Mouse (Mus musculus) limb, embryonic 13.5 days (tissue): ENCODE results near the gene Zfp341. TPM values are rescaled to one million over a fixed set of nuclear protein-coding genes. Genes with fewer than 3 reads are reported as not detected.

Source experiments
- ATAC-seq: fragments of 200-750 bp; cut with Nextera tagmentation; 2 replicates; pipeline ENCODE4 v1.8.0; 2017; ENCODE audit warnings: low read depth, moderate number of reproducible peaks, moderate TSS enrichment; ENCODE audit not compliant: low FRiP score
- H3K27ac ChIP-seq: fragments of 300-500 bp; sonication (generic); 2 replicates; pipeline ENCODE4 v1.5.1; 2015; ENCODE audit warnings: inconsistent platforms, mild to moderate bottlenecking, moderate library complexity
- H3K27me3 ChIP-seq: fragments of 300-500 bp; sonication (generic); 2 replicates; pipeline ENCODE4 v1.6.1; 2015; ENCODE audit warnings: mild to moderate bottlenecking, inconsistent platforms
- H3K36me3 ChIP-seq: fragments of 300-500 bp; sonication (generic); 2 replicates; pipeline ENCODE4 v1.6.1; 2015; ENCODE audit warnings: inconsistent platforms, mild to moderate bottlenecking, moderate library complexity
- H3K4me1 ChIP-seq: fragments of 300-500 bp; sonication (generic); 2 replicates; pipeline ENCODE4 v1.6.1; 2015; ENCODE audit warnings: inconsistent platforms
- H3K4me2 ChIP-seq: fragments of 300-500 bp; sonication (generic); replicated peaks from 2 replicates; pipeline ENCODE4 v1.6.1; 2015; ENCODE audit warnings: inconsistent platforms, mild to moderate bottlenecking, moderate library complexity
- H3K4me3 ChIP-seq: fragments of 300-500 bp; sonication (generic); 2 replicates; pipeline ENCODE4 v1.5.1; 2015; ENCODE audit warnings: moderate library complexity, mild to moderate bottlenecking, inconsistent platforms
- H3K9ac ChIP-seq: fragments of 300-500 bp; sonication (generic); 2 replicates; pipeline ENCODE4 v1.6.1; 2015; ENCODE audit warnings: mild to moderate bottlenecking, inconsistent platforms
- H3K9me3 ChIP-seq: fragments of 300-500 bp; sonication (generic); 2 replicates; pipeline ENCODE4 v1.6.1; 2016; ENCODE audit warnings: inconsistent platforms
- WGBS: fragments of 180-500 bp; shearing (Covaris S2); methylation state at CpG from one replicate; pipeline ENCODE4 v1.1.7; 2015; 5-methylcytosine and 5-hydroxymethylcytosine counted together
- polyA plus RNA-seq: library from polyadenylated mRNA; unstranded; fragments of >200 nt; fragmentation: Nextera tagmentation; extraction: Ambion mirVana; gene quantifications from 2 replicates; pipeline ENCODE4 v1.2.1, GENCODE M21; 2015

Gene Zfp341
- polyA plus RNA-seq, 1 experiment from 2014 or later: 1.1 TPM

DNA sequence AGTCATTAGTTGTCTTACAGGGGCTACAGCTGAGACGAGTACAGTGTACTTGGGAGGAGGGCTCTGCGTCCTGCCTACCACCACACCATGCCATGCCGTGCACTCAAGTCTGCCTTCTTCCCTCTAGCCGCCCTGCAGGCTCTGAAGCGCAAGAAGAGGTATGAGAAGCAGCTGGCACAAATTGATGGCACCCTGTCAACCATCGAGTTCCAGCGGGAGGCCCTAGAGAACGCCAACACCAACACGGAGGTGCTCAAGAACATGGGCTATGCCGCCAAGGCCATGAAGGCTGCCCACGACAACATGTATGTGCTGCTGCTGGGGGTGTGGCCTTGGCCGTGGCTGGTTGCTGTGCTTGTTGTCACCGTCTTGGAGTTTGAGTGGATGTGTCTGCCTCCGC, 76.3 kb downstream of the Zfp341 start:
- Histone ChIP-seq H3K4me2 (no peak overlapping the region), H3K36me3 (peaks cover 62% of the 10 kb centered on the region), H3K4me3 (no peak overlapping the region), H3K27me3 (no peaks in the 10 kb centered on the region), H3K27ac (no peak overlapping the region), H3K9me3 (no peaks in the 10 kb centered on the region), H3K4me1 (no peaks in the 10 kb centered on the region), H3K9ac (no peak overlapping the region)
- WGBS: 90% methylated on average over 14 of the region's 14 CpGs
- no peak for ATAC-seq

DNA sequence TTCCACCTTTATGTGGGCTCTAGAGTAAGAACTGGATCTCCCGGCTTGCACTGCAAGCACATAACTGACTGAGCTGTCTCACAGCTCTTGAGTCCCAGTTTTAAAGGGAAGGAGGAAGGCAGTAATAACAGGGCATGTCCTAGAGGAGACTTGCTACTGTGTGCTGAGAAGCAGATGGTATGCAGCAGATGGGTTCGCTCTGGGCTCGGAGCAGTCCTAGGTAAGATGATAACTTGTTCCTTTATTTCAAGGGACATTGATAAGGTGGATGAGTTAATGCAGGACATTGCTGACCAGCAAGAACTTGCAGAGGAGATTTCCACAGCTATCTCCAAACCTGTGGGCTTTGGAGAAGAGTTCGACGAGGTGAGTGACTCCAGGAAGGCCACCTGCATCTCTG, 77.9 kb downstream of the Zfp341 start:
- ATAC-seq: no peak
- H3K4me2 ChIP-seq: no peak overlapping the region
- no peak overlapping the region for H3K27ac ChIP-seq
- no peak overlapping the region for H3K9ac ChIP-seq
- 96% methylated on average over 5 of the region's 5 CpGs for WGBS
- no peak overlapping the region for H3K4me3 ChIP-seq
- H3K9me3 ChIP-seq: no peaks in the 10 kb centered on the region
- no peaks in the 10 kb centered on the region for H3K4me1 ChIP-seq
- no peaks in the 10 kb centered on the region for H3K27me3 ChIP-seq
- H3K36me3 ChIP-seq: peaks cover 66% of the 10 kb centered on the region

DNA sequence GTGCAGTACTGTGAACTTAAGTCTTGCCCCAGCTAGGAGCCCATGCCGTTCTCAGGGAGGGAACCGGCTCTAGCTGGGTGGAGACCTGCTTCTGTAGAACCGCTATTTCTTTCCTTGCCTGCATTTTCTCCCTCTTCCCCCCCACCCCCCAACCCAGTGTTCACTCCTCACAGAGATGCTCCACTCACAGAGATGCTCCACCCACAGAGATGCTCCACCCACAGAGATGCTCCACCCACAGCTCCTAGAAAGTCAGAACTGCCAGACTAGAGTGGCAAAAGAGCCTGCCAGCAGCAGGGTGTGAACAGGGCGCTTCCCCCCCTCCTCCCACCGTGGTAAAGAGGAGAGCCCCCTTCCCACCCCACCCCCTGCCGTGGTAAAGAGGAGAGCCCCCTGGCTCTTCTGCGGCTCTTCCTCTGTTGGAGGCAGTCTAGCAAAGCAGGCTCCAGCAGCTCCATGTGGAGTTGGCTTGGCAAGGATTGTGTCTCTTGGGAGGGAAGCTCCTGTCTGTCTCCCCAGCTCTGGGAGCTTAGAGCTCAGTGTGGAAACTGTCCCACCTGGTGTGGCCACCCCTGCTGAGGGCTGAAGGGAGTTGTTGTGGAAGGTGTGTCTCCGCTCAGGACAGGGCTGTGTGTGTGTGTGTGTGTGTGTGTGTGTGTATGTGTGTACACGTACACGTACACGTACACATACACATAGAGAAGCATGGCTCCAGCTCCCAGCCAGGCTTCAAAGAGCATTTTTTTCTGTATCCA, 80.3 kb downstream of the Zfp341 start:
- H3K4me1 ChIP-seq: no peaks in the 10 kb centered on the region
- peaks cover 67% of the 10 kb centered on the region for H3K36me3 ChIP-seq
- H3K9me3 ChIP-seq: no peaks in the 10 kb centered on the region
- ATAC-seq: no peak
- H3K4me2 ChIP-seq: no peak overlapping the region
- WGBS: 74% methylated on average over 11 of the region's 11 CpGs
- no peak overlapping the region for H3K4me3 ChIP-seq
- no peak overlapping the region for H3K9ac ChIP-seq
- H3K27ac ChIP-seq: no peak overlapping the region
- H3K27me3 ChIP-seq: no peaks in the 10 kb centered on the region

DNA sequence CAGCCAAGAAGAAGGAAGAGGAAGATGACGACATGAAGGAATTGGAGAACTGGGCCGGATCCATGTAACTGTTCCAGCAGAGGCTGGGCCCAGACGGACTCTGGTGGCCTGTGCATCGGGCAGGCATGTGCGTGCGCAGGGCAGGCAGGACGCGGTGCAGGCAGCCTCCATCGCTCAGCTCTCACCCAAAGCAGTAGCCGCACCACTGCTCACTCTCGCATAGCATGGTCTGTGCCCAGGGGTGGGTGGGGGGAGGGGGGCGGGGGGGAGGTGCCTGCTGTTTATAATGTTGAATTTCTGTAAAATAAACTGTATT, 80.8 kb downstream of the Zfp341 start:
- Histone ChIP-seq H3K27me3 (no peaks in the 10 kb centered on the region), H3K4me1 (no peaks in the 10 kb centered on the region), H3K27ac (no peak overlapping the region), H3K36me3 (peaks cover 70% of the 10 kb centered on the region), H3K9ac (no peak overlapping the region), H3K9me3 (no peaks in the 10 kb centered on the region), H3K4me3 (no peak overlapping the region), H3K4me2 (no peak overlapping the region)
- WGBS: 89% methylated on average over 12 of the region's 12 CpGs
- no peak for ATAC-seq

DNA sequence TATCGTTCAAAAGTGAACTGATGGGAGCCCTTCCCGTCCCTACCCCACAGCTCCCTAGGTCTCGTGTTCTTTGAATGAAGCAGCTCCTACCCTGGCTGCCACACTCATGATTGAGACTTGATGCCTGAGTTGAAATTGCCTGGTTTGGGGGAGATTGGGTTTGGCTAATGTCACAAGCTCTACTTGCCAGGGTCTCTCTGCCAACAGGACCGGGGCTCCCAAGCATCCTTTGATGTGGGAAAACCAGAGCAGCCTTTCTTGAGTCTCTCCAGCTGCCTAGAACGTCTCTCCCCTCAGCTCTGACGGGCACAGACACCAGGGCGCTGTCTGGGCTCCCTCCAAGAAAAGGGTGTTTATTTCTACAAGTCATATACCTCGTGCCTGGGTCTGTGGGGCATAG, 82.6 kb downstream of the Zfp341 start:
- no peaks in the 10 kb centered on the region for H3K27me3 ChIP-seq
- no peak overlapping the region for H3K9ac ChIP-seq
- H3K36me3 ChIP-seq: peaks cover 58% of the 10 kb centered on the region
- WGBS: 63% methylated on average over 8 of the region's 8 CpGs
- no peak overlapping the region for H3K4me2 ChIP-seq
- no peak overlapping the region for H3K4me3 ChIP-seq
- no peaks in the 10 kb centered on the region for H3K4me1 ChIP-seq
- no peaks in the 10 kb centered on the region for H3K9me3 ChIP-seq
- H3K27ac ChIP-seq: no peak overlapping the region
- ATAC-seq: no peak

Other genes starting within 250 kb of the Zfp341 start
- 19.6 and 21.9 TPM in 2 replicates for gene Cdk5rap1, start 240.3 kb upstream of the Zfp341 start, polyA plus RNA-seq
- 7.4 and 8.2 TPM in 2 replicates for gene Snta1, start 205.2 kb upstream of the Zfp341 start, polyA plus RNA-seq
- gene Cbfa2t2, start 176.8 kb upstream of the Zfp341 start, polyA plus RNA-seq: 48.3 and 52.2 TPM in 2 replicates
- gene 1700003F12Rik, start 66.2 kb upstream of the Zfp341 start, polyA plus RNA-seq: 0.88 and 1.1 TPM in 2 replicates
- 0.33 and 0.47 TPM in 2 replicates for gene Actl10, start 61.5 kb upstream of the Zfp341 start, polyA plus RNA-seq
- gene Necab3, start 54.4 kb upstream of the Zfp341 start, polyA plus RNA-seq: 3.7 and 3.9 TPM in 2 replicates
- 20.1 and 20.8 TPM in 2 replicates for gene E2f1, start 43.4 kb upstream of the Zfp341 start, polyA plus RNA-seq
- gene Pxmp4, start 9.6 kb upstream of the Zfp341 start, polyA plus RNA-seq: 18.8 and 21.6 TPM in 2 replicates
- gene 4930519P11Rik, start 140 bp downstream of the Zfp341 start, polyA plus RNA-seq: 0.43 TPM in 1 of 2 replicates, not detected in the other
- 26.4 and 28.0 TPM in 2 replicates for gene Chmp4b, start 38.4 kb downstream of the Zfp341 start, polyA plus RNA-seq
- gene Gm14214, start 156.7 kb downstream of the Zfp341 start, polyA plus RNA-seq: not detected in 2 replicates
- 41.7 and 46.9 TPM in 2 replicates for gene Raly, start 177.8 kb downstream of the Zfp341 start, polyA plus RNA-seq
- gene a, start 178.1 kb downstream of the Zfp341 start, polyA plus RNA-seq: 10.9 and 12.0 TPM in 2 replicates